Mouse (Mus musculus): ENCODE results near the gene Ccdc113. TPM values are rescaled to one million over a fixed set of nuclear protein-coding genes. Genes with fewer than 3 reads are reported as not detected.
"Not testable (repeated sequence)": the region's sequence is repeated elsewhere in the genome, so short reads cannot be mapped to it uniquely, and the experiment has no call there.

The Ccdc113 gene
- total RNA-seq, 4 experiments from 2014 or later: 1.2 to 2.7 (median 1.6) TPM

DNA sequence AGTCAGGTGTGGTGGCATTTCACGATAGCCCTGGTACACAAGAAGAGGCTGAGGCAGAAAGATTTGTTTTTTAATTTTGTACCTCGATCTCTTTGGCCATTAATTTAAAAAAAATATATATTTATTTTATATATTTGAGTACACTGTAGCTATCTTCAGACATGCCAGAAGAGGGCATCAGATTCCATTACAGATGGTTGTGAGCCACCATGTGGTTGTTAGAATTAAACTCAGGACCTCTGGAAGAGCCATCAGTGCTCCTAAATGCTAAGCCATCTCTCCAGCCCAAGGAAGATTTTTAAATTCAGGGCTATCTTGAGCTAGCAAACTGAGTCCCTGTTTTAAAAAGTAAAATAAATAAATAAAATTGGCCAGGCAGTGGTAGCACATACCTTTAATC, 68.3 kb downstream of the Ccdc113 start:
- no peak for DNase-seq (ENCODE audit: low spot score in 2 of 2)

DNA sequence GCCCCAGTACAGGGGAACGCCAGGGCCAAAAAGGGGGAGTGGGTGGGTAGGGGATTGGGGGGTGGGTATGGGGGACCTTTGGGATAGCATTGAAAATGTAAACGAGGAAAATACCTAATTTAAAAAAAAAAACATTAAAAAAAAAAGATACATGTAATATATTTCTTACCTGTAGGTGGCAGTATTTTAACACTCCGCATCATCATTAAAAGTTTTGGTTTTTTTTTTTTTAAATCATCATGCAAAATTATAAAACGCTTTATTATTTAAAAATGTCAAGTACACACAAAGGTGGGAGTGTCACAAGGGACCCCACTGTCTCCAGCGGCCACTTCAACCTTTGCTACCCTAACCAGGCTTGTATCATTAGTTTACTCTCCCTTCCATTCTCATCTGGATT, 72.6 kb downstream of the Ccdc113 start:
- DNase-seq (ENCODE audit: low spot score in 2 of 2): not testable (repeated sequence)

DNA sequence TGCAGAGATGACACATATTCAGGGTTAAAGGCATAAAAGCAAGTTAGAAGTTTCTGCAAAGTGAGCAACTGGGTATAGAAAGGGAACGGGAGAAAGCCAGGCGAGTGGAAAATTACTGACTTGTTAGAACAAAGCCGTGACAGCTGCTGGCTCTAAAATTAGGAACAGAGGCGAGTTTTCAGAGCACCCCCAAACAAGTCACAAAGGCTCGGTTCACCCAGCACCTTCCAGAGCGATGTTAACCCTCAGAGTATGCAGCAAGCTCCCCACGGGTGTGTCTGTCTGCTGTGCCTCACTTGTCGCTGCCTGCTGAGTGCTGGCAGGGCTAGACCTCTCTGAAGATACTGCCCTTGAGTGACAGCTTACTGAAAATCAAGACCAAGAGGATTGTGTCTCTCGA, 73.3 kb downstream of the Ccdc113 start:
- DNase-seq (ENCODE audit: low spot score in 2 of 2): peak; percentile 34 to 46

Other genes with a start within 250 kb of the Ccdc113 start
- gene Cngb1, start 227.5 kb upstream of the Ccdc113 start, total RNA-seq (2022): under 1 TPM; 0.61 to 0.93 (median 0.63) TPM
- not detected for gene Tepp, start 223.5 kb upstream of the Ccdc113 start, total RNA-seq (2022)
- 10 to 100 TPM; 14.7 to 16.9 (median 15.8) TPM for gene Zfp319, start 202.1 kb upstream of the Ccdc113 start, total RNA-seq (2022)
- gene Usb1, start 201.8 kb upstream of the Ccdc113 start, total RNA-seq (2022): 10 to 100 TPM in 3 of 4 experiments, 1 to 10 TPM in 1; 9.8 to 16.5 (median 12.9) TPM
- 10 to 100 TPM; 13.6 to 14.9 (median 14.8) TPM for gene Mmp15, start 181.8 kb upstream of the Ccdc113 start, total RNA-seq (2022)
- 10 to 100 TPM; 48.2 to 65.2 (median 54.6) TPM for gene Cfap20, start 99.2 kb upstream of the Ccdc113 start, total RNA-seq (2022)
- 10 to 100 TPM; 61.1 to 82.5 (median 70.6) TPM for gene Csnk2a2, start 44.0 kb upstream of the Ccdc113 start, total RNA-seq (2022)
- gene Prss54, start 42.3 kb downstream of the Ccdc113 start, total RNA-seq (2022): not detected
- gene Gins3, start 99.4 kb downstream of the Ccdc113 start, total RNA-seq (2022): 1 to 10 TPM; 1.8 to 3.4 (median 2.5) TPM
- 1,000 to 10,000 TPM; 1,272 to 1,518 (median 1,383) TPM for gene Ndrg4, start 142.9 kb downstream of the Ccdc113 start, total RNA-seq (2022)
- gene Setd6, start 181.8 kb downstream of the Ccdc113 start, total RNA-seq (2022): 10 to 100 TPM; 18.7 to 27.8 (median 23.9) TPM